Comparison of ENCODE assay signal across 18 mouse cellular contexts in genomic region chr6:143648501-143648900, GRCm38 (mm10).
DNase-seq lines count a peak whose midpoint lies in the region; ATAC-seq and TF ChIP-seq lines count a peak whose summit lies in the region.
"Had no signal": no experiment of that assay in that cellular context is flagged by ENCODE, and none has a peak within 500 bp of the region (broad histone marks: within the 10 kb centered on the region; RNA-seq: fewer than 3 reads in every experiment).

No protein-coding gene starts in this region.

- 0 out of 2 replicates have a peak, but pooled peaks cover 3% of the 10 kb centered on the region for H3K9me3 ChIP-seq in hindbrain, embryonic 11.5 days (ENCODE audit: control insufficient read depth, low read length)
- H3K9me3 ChIP-seq in hindbrain, embryonic 14.5 days (ENCODE audit: control insufficient read depth, low read length) = peaks cover 14% of the 10 kb centered on the region; the same call in 1 of the 2 replicates
- H3K9me3 ChIP-seq in kidney, embryonic 16.5 days (ENCODE audit: low read length) = peaks cover 8% of the 10 kb centered on the region

- no peak overlapping the region for H3K4me3 ChIP-seq in hindbrain, embryonic 11.5 days (ENCODE audit: low read depth, low read length)
- H3K4me3 ChIP-seq in hindbrain, embryonic 14.5 days (replicated peaks; ENCODE audit: low read length) = no peak overlapping the region
- no peak overlapping the region for H3K4me3 ChIP-seq in kidney, embryonic 16.5 days (ENCODE audit: low read length)
- H3K4me3 ChIP-seq: forebrain, embryonic 10.5 days; forebrain, embryonic 13.5 days; gastrocnemius, adult 2 months; hindbrain, embryonic 13.5 days had no signal

- no peak for TF ChIP-seq CTCF in Patski (IDR thresholded peaks at IDR 0.05)

- CTCF ChIA-PET in Patski (lab: Charles Lee) = no interaction called here

- no peak for DNase-seq in hindbrain, embryonic 11.5 days (ENCODE audit: low spot score)
- no peak for DNase-seq in hindbrain, embryonic 14.5 days (ENCODE audit: low spot score)
- DNase-seq in kidney, postnatal 4 days = no peak
- peak; percentile 3 for DNase-seq in Patski (ENCODE audit: low read depth, low spot score)
- no peak for DNase-seq in lung, postnatal 25 days (ENCODE audit: low spot score)
- DNase-seq: adrenal gland, postnatal 36 days; cerebellum, adult 18-20 months; cerebellum, adult 9-10 months; cerebellum, postnatal 14 days; gastrocnemius, adult 2 months; gastrocnemius, postnatal 14 days had no signal

- no peaks in the 10 kb centered on the region for H3K4me1 ChIP-seq in hindbrain, embryonic 11.5 days (replicated peaks; ENCODE audit: control insufficient read depth, insufficient read depth, low read length)
- H3K4me1 ChIP-seq in hindbrain, embryonic 14.5 days (replicated peaks; ENCODE audit: control insufficient read depth, insufficient read depth, low read length) = no peaks in the 10 kb centered on the region
- no peaks in the 10 kb centered on the region for H3K4me1 ChIP-seq in kidney, embryonic 16.5 days (ENCODE audit: insufficient read depth, low read length)
- H3K4me1 ChIP-seq: forebrain, embryonic 10.5 days; forebrain, embryonic 13.5 days; hindbrain, embryonic 13.5 days had no signal

- in situ Hi-C loops in Patski (cut with MboI; ENCODE audit: low pct_unique_long_range_greater_than_20kb) = no loop called here

- ATAC-seq in hindbrain, embryonic 11.5 days (ENCODE audit: low FRiP score) = peak; percentile 57; the same call in 1 of the 2 replicates
- ATAC-seq in hindbrain, embryonic 14.5 days (ENCODE audit: low FRiP score) = no peak
- ATAC-seq in kidney, embryonic 16.5 days (ENCODE audit: low FRiP score, low TSS enrichment) = peak; percentile 79
- ATAC-seq in Patski = no peak
- ATAC-seq: forebrain, embryonic 13.5 days; forebrain, embryonic 16.5 days; hindbrain, postnatal 0 days had no signal

- no peak overlapping the region for H3K9ac ChIP-seq in hindbrain, embryonic 11.5 days (ENCODE audit: low read depth, low read length)
- no peak overlapping the region for H3K9ac ChIP-seq in hindbrain, embryonic 14.5 days
- no peak overlapping the region for H3K9ac ChIP-seq in kidney, embryonic 16.5 days (replicated peaks; ENCODE audit: low read length)
- H3K9ac ChIP-seq: forebrain, embryonic 13.5 days; hindbrain, embryonic 13.5 days had no signal

- 77% methylated on average over 3 of the region's 3 CpGs for WGBS in hindbrain, embryonic 11.5 days
- 72% methylated on average over 3 of the region's 3 CpGs for WGBS in hindbrain, embryonic 14.5 days
- WGBS in kidney, embryonic 16.5 days = 57% methylated on average over 3 of the region's 3 CpGs

- H3K4me2 ChIP-seq in hindbrain, embryonic 11.5 days (replicated peaks; ENCODE audit: low read depth, low read length) = no peak overlapping the region
- no peak overlapping the region for H3K4me2 ChIP-seq in hindbrain, embryonic 14.5 days (replicated peaks)
- H3K4me2 ChIP-seq in kidney, embryonic 16.5 days (replicated peaks; ENCODE audit: low read depth, low read length) = no peak overlapping the region
- H3K4me2 ChIP-seq: forebrain, embryonic 13.5 days; heart, embryonic 11.5 days; hindbrain, embryonic 13.5 days had no signal

- H3K36me3 ChIP-seq in hindbrain, embryonic 11.5 days (ENCODE audit: control insufficient read depth, insufficient read depth, low read length) = no peaks in the 10 kb centered on the region
- H3K36me3 ChIP-seq in hindbrain, embryonic 14.5 days (replicated peaks; ENCODE audit: control insufficient read depth, insufficient read depth) = no peaks in the 10 kb centered on the region
- no peaks in the 10 kb centered on the region; the same call in 1 of the 2 replicates for H3K36me3 ChIP-seq in kidney, embryonic 16.5 days (ENCODE audit: insufficient read depth, low read length)
- H3K36me3 ChIP-seq: forebrain, embryonic 10.5 days; hindbrain, embryonic 13.5 days had no signal

- no peak overlapping the region for H3K27ac ChIP-seq in hindbrain, embryonic 11.5 days (ENCODE audit: low read depth, low read length)
- no peak overlapping the region for H3K27ac ChIP-seq in hindbrain, embryonic 14.5 days
- no peak overlapping the region for H3K27ac ChIP-seq in kidney, embryonic 16.5 days (ENCODE audit: low read length)
- H3K27ac ChIP-seq: forebrain, embryonic 10.5 days; forebrain, embryonic 13.5 days; gastrocnemius, adult 2 months; hindbrain, embryonic 13.5 days; hindbrain, postnatal 0 days had no signal

- no peaks in the 10 kb centered on the region for H3K27me3 ChIP-seq in hindbrain, embryonic 11.5 days (ENCODE audit: control insufficient read depth, insufficient read depth, low read length)
- no peaks in the 10 kb centered on the region for H3K27me3 ChIP-seq in hindbrain, embryonic 14.5 days (ENCODE audit: control insufficient read depth, insufficient read depth, low read length)
- H3K27me3 ChIP-seq in kidney, embryonic 16.5 days (ENCODE audit: insufficient read depth, low read length) = no peaks in the 10 kb centered on the region
- no peaks in the 10 kb centered on the region for H3K27me3 ChIP-seq in Patski
- H3K27me3 ChIP-seq: forebrain, embryonic 13.5 days; hindbrain, embryonic 13.5 days had no signal

- POLR2A ChIA-PET in Patski (lab: Charles Lee) = no interaction called here

Comparison
In these comparisons a context has a peak if more than half of its experiments do, and no peak if none do; other contexts are left out.
1. ATAC-seq: peak in hindbrain, embryonic 11.5 days (single experiment) and kidney, embryonic 16.5 days (single experiment); none in hindbrain, embryonic 14.5 days (single experiment) and Patski (single experiment).